Mouse (Mus musculus): ENCODE data around the gene Cox15.

The Cox15 gene

DNA sequence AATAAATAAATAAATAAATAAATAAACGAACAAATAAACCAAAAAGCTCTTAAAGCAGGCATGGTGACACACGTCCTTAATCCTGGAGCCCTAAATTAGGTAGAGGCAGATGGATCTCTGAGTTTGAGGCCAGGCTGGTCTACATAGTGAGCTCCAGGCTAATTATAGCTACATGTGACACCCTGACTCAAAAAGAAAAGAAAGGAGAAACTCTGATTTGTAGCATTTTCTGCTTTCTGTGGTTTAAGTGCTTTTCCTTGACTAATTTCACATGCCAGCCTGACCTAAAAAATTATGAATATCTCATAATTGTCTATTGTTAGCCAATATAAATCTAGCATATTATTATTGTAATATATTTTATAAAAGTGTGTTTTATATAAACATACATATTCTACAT lies 9.6 kb upstream of the Cox15 start:
- DNase-seq (ENCODE audit: extremely low read depth, insufficient read length, low spot score): no peak

- no peak for DNase-seq (ENCODE audit: extremely low read depth, insufficient read length, low spot score)
Measured at GRCm38 (mm10) chr19:43761543-43762256, 8.9 kb upstream of the Cox15 start.

DNA sequence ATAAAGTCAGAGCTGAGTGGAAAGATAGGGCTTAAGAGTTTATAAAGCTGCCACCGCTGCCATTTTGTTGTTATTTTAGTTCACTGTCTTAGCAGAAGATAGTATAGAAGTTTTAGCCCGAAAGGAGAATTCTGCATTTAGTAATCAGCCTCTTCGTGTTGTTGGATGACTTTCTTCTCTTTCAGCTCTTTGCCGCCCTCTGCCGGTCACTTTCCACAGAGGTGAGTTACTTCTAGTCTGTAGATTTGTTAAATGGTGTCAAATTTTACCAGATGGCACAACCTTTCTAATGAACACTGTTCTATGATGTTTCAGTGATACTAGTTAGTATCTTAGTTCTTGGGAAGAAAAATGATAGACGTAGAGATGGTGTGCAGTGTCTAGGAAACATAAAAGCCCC lies 7.7 kb upstream of the Cox15 start:
- DNase-seq (ENCODE audit: extremely low read depth, insufficient read length, low spot score): peak; percentile 40

DNA sequence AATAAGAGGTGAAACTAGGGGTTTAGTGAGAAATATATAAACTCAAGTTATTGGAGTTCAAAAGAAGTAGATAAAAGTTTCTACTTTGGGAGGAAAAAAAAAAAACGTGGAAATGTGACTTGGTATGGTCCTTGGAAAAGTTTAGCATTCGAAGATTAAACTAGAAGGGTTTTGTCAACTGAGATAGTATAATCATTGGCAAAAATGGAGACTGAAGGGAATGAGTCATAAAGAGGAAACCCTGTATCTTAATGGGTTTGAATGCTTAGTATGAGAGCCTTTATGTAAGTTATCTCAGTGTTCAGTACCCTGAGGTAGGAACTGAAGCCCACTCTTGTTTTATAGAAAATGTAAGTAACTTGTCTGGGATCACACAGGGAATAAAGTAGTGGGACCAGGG lies 2.1 kb upstream of the Cox15 start:
- DNase-seq (ENCODE audit: extremely low read depth, insufficient read length, low spot score): no peak

- no peak for DNase-seq (ENCODE audit: extremely low read depth, insufficient read length, low spot score)
Measured at GRCm38 (mm10) chr19:43754237-43754636, 1.4 kb upstream of the Cox15 start.

DNA sequence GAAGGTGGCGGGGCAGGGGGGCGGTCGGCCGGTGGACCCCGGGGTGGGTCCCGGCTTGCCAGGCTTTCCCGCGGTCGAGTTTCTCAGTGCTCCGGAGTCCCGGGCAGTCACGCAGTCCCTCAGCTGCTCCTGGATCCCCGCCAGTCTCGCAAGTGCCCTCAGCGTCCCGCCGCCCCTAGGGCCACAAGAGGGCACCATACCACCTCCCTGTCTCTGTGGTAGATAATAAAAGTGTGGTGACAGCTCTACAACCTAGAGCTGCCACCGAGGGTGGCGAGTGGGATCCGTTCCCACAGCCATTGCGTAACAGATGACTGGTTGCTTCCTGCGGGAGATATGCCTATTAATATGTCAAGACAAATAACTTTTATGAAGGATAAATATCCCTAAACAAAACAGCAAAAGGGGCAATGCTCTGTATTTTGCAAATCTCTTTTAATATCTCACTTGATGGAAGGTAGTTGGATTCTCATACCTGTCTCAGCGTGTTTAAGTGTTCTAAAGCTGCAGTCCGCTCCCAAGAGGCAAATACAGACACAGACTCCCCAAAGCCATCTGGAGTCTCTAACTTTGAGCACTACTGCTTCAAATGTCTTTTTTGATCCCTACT lies 531 bp upstream of the Cox15 start:
- DNase-seq (ENCODE audit: extremely low read depth, insufficient read length, low spot score): no peak

DNA sequence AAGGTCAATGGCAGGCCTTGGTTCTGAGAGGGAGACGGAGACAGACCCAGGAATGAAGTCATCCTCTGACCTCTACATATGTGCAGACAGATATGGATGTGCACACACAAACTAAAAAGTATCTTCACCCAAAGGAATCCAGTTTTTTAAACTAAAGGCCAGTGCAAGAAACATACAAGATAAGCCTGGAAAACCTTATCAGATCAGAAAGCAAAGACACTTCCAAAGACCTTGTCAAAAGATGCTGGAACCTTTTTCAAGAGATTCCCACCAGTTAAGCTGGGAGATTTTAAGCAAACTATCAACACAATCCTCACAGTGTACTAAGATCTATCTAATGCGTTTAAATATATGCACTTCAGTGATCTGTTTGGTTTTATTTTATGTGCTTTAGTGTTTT lies 2.8 kb downstream of the Cox15 start:
- DNase-seq (ENCODE audit: extremely low read depth, insufficient read length, low spot score): no peak

- no peak for DNase-seq (ENCODE audit: extremely low read depth, insufficient read length, low spot score)
Measured at GRCm38 (mm10) chr19:43747877-43748276, 4.9 kb downstream of the Cox15 start.

- DNase-seq (ENCODE audit: extremely low read depth, insufficient read length, low spot score): no peak
Measured at GRCm38 (mm10) chr19:43745740-43746139, 7.1 kb downstream of the Cox15 start.

GRCm38 (mm10) chr19:43743401-43743800 lies 9.4 kb downstream of the Cox15 start:
- no peak for DNase-seq (ENCODE audit: extremely low read depth, insufficient read length, low spot score)

DNA sequence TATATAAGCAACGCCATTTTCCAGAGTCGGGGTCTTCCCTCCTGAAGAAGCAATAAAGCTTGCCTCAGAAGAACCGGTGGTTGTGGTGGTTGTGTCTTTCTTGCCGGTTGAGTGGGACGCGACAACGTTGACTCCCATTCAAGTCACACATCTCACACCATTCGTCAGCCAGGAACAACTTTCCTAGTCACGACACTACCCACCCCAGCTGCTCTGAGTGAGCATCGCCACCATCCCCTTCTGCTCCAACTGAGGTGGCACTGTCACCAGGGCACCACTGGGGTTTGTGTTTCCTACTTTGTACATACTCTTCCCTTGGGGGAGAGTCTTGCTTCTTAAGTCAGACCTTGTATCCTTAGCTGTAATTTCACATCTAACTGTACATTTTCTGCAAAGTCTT lies 14.4 kb downstream of the Cox15 start:
- no peak for DNase-seq (ENCODE audit: extremely low read depth, insufficient read length, low spot score)

DNA sequence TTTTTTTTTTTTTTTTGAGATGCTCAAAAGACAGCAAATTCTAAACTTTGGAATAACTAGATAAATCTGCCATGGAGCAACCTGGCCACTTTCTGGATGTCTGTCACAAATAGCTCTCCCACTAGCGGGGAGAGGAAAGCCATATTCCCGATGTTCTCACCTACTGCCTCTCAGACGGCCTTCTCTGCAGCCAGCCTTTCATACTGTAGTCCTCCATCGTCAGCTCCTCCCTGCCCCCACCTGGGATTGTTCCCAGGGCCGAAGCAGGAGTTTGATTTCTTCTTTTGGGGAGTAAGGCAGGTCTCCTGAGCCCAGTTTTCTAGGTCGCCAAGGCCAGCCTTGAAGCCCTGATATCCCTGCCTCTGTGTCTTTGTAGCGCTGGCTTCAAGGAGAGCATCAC lies 21.6 kb downstream of the Cox15 start:
- no peak for DNase-seq (ENCODE audit: extremely low read depth, insufficient read length, low spot score)

DNA sequence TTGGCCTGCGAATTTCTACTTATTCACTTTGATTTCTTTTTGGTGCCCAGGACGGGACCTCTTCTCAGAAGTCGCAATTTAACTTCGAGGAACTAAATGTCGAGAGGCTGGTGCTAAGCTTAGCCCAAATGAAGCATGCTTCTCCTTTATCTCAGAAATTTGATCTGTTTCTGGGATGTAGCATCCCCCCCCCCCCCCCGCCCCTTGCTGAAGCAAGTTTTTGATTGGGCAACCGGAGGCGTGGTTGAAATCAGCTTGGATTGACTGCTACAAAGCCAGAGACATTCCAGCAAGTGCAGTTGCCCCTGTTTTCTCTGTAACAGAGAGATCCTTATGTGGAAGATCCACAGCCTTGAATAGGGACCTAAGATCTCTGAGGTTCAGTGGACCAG lies 22.8 kb downstream of the Cox15 start:
- DNase-seq (ENCODE audit: extremely low read depth, insufficient read length, low spot score): no peak

DNA sequence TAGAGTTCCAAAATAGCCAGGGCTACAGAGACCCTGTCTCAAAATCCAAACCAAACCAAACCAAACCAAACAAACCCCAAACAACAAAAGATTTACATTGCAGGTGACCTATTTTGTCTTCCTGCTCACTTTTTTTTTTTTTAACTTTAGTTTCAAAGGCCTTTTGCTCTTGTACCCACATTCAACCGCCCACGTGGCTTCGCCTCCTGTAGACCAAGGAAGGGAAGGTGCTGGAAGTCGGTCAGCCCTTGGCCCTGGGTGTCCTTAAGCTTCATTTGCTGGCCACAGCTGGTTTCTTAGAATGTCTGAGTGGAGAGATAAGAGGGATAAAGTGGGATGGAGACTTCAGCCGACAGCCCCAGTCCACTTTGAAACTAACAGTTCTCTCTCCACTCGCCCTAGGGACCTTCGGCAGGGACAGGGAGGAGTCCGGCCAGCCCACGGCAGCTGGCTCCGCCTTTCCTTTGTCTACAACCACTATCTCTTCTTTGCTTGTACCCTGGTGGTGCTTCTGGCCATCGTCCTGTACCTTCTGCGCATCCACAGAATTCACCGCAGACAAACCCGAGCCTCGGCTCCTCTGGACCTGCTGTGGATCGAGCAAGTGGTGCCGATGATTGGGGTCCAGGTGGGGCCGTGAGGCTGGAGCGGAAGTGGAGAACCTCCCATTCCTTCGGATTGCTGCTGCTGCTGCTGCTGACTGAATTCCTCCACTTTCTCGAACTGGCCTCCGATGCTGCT lies 23.3 kb downstream of the Cox15 start:
- no peak for DNase-seq (ENCODE audit: extremely low read depth, insufficient read length, low spot score)

GRCm38 (mm10) chr19:43726510-43727146 lies 26.2 kb downstream of the Cox15 start:
- DNase-seq (ENCODE audit: extremely low read depth, insufficient read length, low spot score): no peak

DNA sequence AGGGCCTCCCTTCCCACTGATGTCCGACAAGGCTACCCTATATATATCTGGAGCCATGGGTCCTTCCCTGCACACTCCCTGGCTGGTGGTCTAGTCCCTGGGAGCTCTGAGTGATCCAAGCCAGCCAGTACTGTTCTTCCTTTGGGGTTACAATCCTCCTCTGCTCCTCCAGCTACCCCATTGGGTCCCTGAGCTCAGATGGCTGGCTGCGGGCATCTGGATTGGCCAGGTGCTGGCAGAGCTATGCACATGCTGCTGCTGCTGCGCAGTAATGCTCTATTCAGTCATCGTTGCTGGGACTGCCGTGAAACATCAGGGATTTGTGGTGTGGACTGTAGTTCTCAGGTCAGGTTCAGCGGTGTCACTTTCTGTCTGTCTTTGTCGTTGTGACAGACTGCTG lies 28.0 kb downstream of the Cox15 start:
- DNase-seq (ENCODE audit: extremely low read depth, insufficient read length, low spot score): no peak

- DNase-seq (ENCODE audit: extremely low read depth, insufficient read length, low spot score): no peak
Measured at GRCm38 (mm10) chr19:43724194-43724593, 28.6 kb downstream of the Cox15 start.

- no peak for DNase-seq (ENCODE audit: extremely low read depth, insufficient read length, low spot score)
Measured at GRCm38 (mm10) chr19:43723501-43723900, 29.3 kb downstream of the Cox15 start.

- DNase-seq (ENCODE audit: extremely low read depth, insufficient read length, low spot score): no peak
Measured at GRCm38 (mm10) chr19:43722891-43723290, 29.9 kb downstream of the Cox15 start.

DNA sequence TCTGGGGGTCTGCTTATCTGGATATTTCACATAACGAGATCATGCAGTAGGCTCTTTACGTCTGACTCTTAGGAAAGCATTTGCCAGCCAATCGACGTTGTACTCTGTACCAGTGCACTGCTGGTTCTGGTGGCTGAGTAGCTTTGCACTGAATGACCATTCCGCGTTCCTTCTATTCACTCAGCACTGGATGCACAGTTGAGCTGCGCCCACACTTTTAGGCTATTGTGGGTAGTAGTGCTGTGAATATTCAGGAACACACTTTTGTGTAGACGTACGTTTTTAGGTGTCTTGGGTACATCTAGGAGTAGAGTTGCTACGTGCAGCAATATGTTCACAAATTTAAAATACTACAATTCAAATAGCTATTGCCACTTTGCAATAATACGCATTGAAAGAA lies 32.7 kb downstream of the Cox15 start:
- no peak for DNase-seq (ENCODE audit: extremely low read depth, insufficient read length, low spot score)

GRCm38 (mm10) chr19:43711971-43712370 lies 40.8 kb downstream of the Cox15 start:
- DNase-seq (ENCODE audit: extremely low read depth, insufficient read length, low spot score): no peak

Measured in 3134 (cell line).